ENCODE assay signal across 31 mouse cellular contexts in the genomic region with DNA sequence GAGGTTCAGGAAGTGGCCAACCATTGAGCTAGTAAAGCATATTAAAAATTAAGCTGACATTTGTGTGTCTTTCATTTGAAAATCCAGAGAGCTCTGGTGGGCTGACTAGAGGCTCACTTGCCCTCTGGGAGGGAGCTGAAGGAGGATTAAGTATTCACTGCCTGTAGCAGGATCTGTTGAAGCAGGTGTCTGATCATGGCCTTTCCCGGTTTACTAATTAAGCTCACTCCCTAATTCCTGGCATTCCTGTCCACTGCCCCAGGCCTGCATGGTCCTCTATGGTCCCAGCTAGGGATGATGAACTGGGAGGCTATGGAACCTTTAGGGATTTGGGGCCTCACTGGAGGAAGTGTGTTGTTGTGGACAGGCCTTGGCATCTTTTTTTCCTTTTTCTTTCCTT. TPM values are rescaled to one million over a fixed set of nuclear protein-coding genes. Genes with fewer than 3 reads are reported as not detected.
A peak's percentile ranks its signal among the peaks of the same experiment; 100 is the strongest.
DNase-seq lines count a peak whose midpoint lies in the region; ATAC-seq lines count a peak whose summit lies in the region.
"Had no signal": no experiment of that assay in that cellular context is flagged by ENCODE, and none has a peak within 500 bp of the region (broad histone marks: within the 10 kb centered on the region; RNA-seq: fewer than 3 reads in every experiment).

No protein-coding gene starts in this region.

- DNase-seq in R1 (ENCODE audit: low read depth, low spot score): peak; percentile 50
- peak; percentile 61 for DNase-seq in kidney, adult 11 months
- peak; percentile 58 for DNase-seq in kidney, postnatal 14 days
- no peak for DNase-seq in adrenal gland, postnatal 4 days (ENCODE audit: low spot score in 2 of 2)
- DNase-seq in ovary, adult 18-20 months (ENCODE audit: low spot score): no peak
- DNase-seq in cerebellum, adult 11 months: no peak
- DNase-seq in adipocyte (ENCODE audit: low spot score): no peak
- DNase-seq: adrenal gland, postnatal 10 days; cerebellum, adult 18-20 months; cerebellum, postnatal 10 days; heart, postnatal 14 days; liver; lung, embryonic 14.5 days; lung, postnatal 14 days; right cerebral cortex, postnatal 25 days; thymus, postnatal 4 days had no signal

- no peak overlapping the region for H3K4me3 ChIP-seq in kidney, embryonic 14.5 days (ENCODE audit: low read length)
- H3K4me3 ChIP-seq: embryonic facial prominence, embryonic 13.5 days; forebrain, embryonic 10.5 days; forebrain, embryonic 15.5 days; hindbrain, embryonic 10.5 days; hindbrain, embryonic 15.5 days; liver, embryonic 15.5 days; midbrain, embryonic 10.5 days; myocyte; neural tube, embryonic 12.5 days had no signal

- H3K36me3 ChIP-seq in kidney, embryonic 14.5 days (ENCODE audit: control insufficient read depth, insufficient read depth, low read length): no peaks in the 10 kb centered on the region
- H3K36me3 ChIP-seq: embryonic facial prominence, embryonic 13.5 days; forebrain, embryonic 10.5 days; forebrain, embryonic 15.5 days; hindbrain, embryonic 10.5 days; hindbrain, embryonic 15.5 days; liver, embryonic 15.5 days; midbrain, embryonic 10.5 days; neural tube, embryonic 12.5 days had no signal

- peak; percentile 66; the same call in 1 of the 2 replicates for ATAC-seq in kidney, embryonic 14.5 days (ENCODE audit: low FRiP score, low TSS enrichment)
- ATAC-seq: CD4-positive, CD25-positive, alpha-beta regulatory T cell, adult 4 months; forebrain, embryonic 15.5 days; inflammation-experienced regulatory T-cells, adult 6 months had no signal

- H3K4me1 ChIP-seq in kidney, embryonic 14.5 days (ENCODE audit: control insufficient read depth, insufficient read depth, low read length): no peaks in the 10 kb centered on the region
- H3K4me1 ChIP-seq: embryonic facial prominence, embryonic 13.5 days; forebrain, embryonic 15.5 days; hindbrain, embryonic 10.5 days; hindbrain, embryonic 15.5 days; liver, embryonic 15.5 days; neural tube, embryonic 12.5 days had no signal

- no peaks in the 10 kb centered on the region for H3K9me3 ChIP-seq in kidney, embryonic 14.5 days (ENCODE audit: control insufficient read depth, low read length)
- H3K9me3 ChIP-seq: embryonic facial prominence, embryonic 13.5 days; forebrain, embryonic 10.5 days; forebrain, embryonic 15.5 days; hindbrain, embryonic 10.5 days; hindbrain, embryonic 15.5 days; liver, embryonic 15.5 days; midbrain, embryonic 10.5 days; neural tube, embryonic 12.5 days had no signal

- no peak overlapping the region for H3K4me2 ChIP-seq in kidney, embryonic 14.5 days (replicated peaks; ENCODE audit: low read depth, low read length)
- H3K4me2 ChIP-seq: embryonic facial prominence, embryonic 13.5 days; forebrain, embryonic 15.5 days; hindbrain, embryonic 15.5 days; liver, embryonic 15.5 days; lung, embryonic 14.5 days; neural tube, embryonic 12.5 days had no signal

- no peak overlapping the region for H3K9ac ChIP-seq in kidney, embryonic 14.5 days (ENCODE audit: low read depth, low read length)
- H3K9ac ChIP-seq: embryonic facial prominence, embryonic 13.5 days; forebrain, embryonic 15.5 days; hindbrain, embryonic 15.5 days; liver, embryonic 15.5 days; lung, embryonic 14.5 days; neural tube, embryonic 12.5 days had no signal

- whole genome bisulfite sequencing in kidney, embryonic 14.5 days: 53% methylated on average over 1 of the region's 1 CpGs

- no peaks in the 10 kb centered on the region for H3K27me3 ChIP-seq in kidney, embryonic 14.5 days (ENCODE audit: control insufficient read depth, insufficient read depth, low read length)
- H3K27me3 ChIP-seq: embryonic facial prominence, embryonic 13.5 days; forebrain, embryonic 15.5 days; hindbrain, embryonic 15.5 days; liver, embryonic 15.5 days; neural tube, embryonic 12.5 days had no signal

- no peak overlapping the region for H3K27ac ChIP-seq in kidney, embryonic 14.5 days (ENCODE audit: low read depth, low read length)
- H3K27ac ChIP-seq: embryonic facial prominence, embryonic 13.5 days; forebrain, embryonic 10.5 days; forebrain, embryonic 15.5 days; hindbrain, embryonic 10.5 days; hindbrain, embryonic 15.5 days; liver, embryonic 15.5 days; midbrain, embryonic 10.5 days; neural tube, embryonic 12.5 days had no signal

RNA-seq across cellular contexts. Expression of gene Chga, which starts 19.0 kb away (rescaled TPM):
- 0.30 and 0.73 TPM in 2 replicates for polyA plus RNA-seq in kidney, embryonic 14.5 days (2014; fragmentation: Nextera tagmentation; extraction: Ambion mirVana)
- total RNA-seq in adrenal gland, postnatal 4 days (2021): 1,000 to 10,000 TPM; 1,913 to 1,920 TPM
- total RNA-seq: common myeloid progenitor, adult 5-6 weeks; gastrocnemius, adult 8-10 months; megakaryocyte progenitor cell, adult 5-6 weeks had no signal
- polyA plus RNA-seq: CD4-positive, CD25-positive, alpha-beta regulatory T cell, adult 4 months; myocyte had no signal

Comparison
In these comparisons a context has a peak if more than half of its experiments do, and no peak if none do; other contexts are left out.
1. DNase-seq: peak in R1 (single experiment), kidney, adult 11 months (single experiment) and kidney, postnatal 14 days (single experiment); none in adrenal gland, postnatal 4 days (0 of 2), ovary, adult 18-20 months (single experiment), cerebellum, adult 11 months (single experiment) and adipocyte (single experiment).